Mouse (Mus musculus) MEL (cell line): ENCODE results near the gene Tigit. TPM values are rescaled to one million over a fixed set of nuclear protein-coding genes. Genes with fewer than 3 reads are reported as not detected.

ENCODE experiments used
- DNase-seq: peaks from one replicate; pipeline ENCODE4 v3.0.0; 2011; ENCODE audit warnings: low read depth, low spot score
- H3K27ac ChIP-seq: 2 replicates; pipeline ENCODE4 v1.5.1; 2012; ENCODE audit warnings: low read depth, mild to moderate bottlenecking, control low read depth, low read length, moderate library complexity; ENCODE audit not compliant: control insufficient read depth
- H3K27me3 ChIP-seq, 2 experiments: fragments of 150-350 bp in 1 of 2; sonication (generic) in 1 of 2; 2 replicates each; pipeline ENCODE4 v1.6.1; 2012; ENCODE audit warnings: low read length in 2 of 2, mild to moderate bottlenecking in 2 of 2, improper control_type of control experiment in 1 of 2, moderate library complexity in 1 of 2; ENCODE audit not compliant: insufficient read depth in 2 of 2, control insufficient read depth in 1 of 2
- H3K36me3 ChIP-seq, 2 experiments: 2 replicates each; pipeline ENCODE4 v1.6.1; 2012 to 2014; ENCODE audit warnings: low read length in 2 of 2, improper control_type of control experiment in 1 of 2, inconsistent platforms in 1 of 2, mild to moderate bottlenecking in 1 of 2; ENCODE audit not compliant: insufficient read depth in 2 of 2, control insufficient read depth in 1 of 2
- H3K4me1 ChIP-seq, 2 experiments: fragments of 150-350 bp in 1 of 2; sonication (generic) in 1 of 2; 2 replicates each; pipeline ENCODE4 v1.6.1; 2012; ENCODE audit warnings: low read length in 2 of 2, improper control_type of control experiment in 1 of 2, mild to moderate bottlenecking in 1 of 2; ENCODE audit not compliant: insufficient read depth in 2 of 2, control insufficient read depth in 1 of 2
- H3K4me3 ChIP-seq, 2 experiments: fragments of 150-350 bp in 1 of 2; sonication (generic) in 1 of 2; 2 replicates each; pipeline ENCODE4 v1.5.1; 2012; ENCODE audit warnings: low read depth in 2 of 2, low read length in 2 of 2, mild to moderate bottlenecking in 2 of 2, moderate library complexity in 2 of 2, control low read depth in 1 of 2, improper control_type of control experiment in 1 of 2; ENCODE audit not compliant: control insufficient read depth in 1 of 2, insufficient read depth in 1 of 2
- H3K79me2 ChIP-seq: 2 replicates; pipeline ENCODE4 v1.6.1; 2012; ENCODE audit warnings: mild to moderate bottlenecking, low read length, moderate library complexity; ENCODE audit not compliant: control insufficient read depth, poor library complexity, insufficient read depth
- H3K9ac ChIP-seq: 2 replicates; pipeline ENCODE4 v1.6.1; 2012; ENCODE audit warnings: low read depth, mild to moderate bottlenecking, control low read depth, low read length, moderate library complexity; ENCODE audit not compliant: control insufficient read depth, poor library complexity, severe bottlenecking
- H3K9me3 ChIP-seq: fragments of 150-350 bp; sonication (generic); replicated peaks from 2 replicates; pipeline ENCODE4 v1.6.1; 2012; ENCODE audit warnings: mild to moderate bottlenecking, low read length, improper control_type of control experiment, moderate library complexity; ENCODE audit not compliant: insufficient read depth
- BHLHE40 ChIP-seq: IDR thresholded peaks from 2 replicates; pipeline ENCODE4 v1.6.1; 2012; ENCODE audit warnings: low read depth, mild to moderate bottlenecking, inconsistent platforms, low read length, improper control_type of control experiment, borderline replicate concordance
- ELF1 ChIP-seq: IDR thresholded peaks from 2 replicates; pipeline ENCODE4 v1.6.1; 2014; ENCODE audit warnings: low read depth, mild to moderate bottlenecking, inconsistent platforms, low read length, improper control_type of control experiment, moderate library complexity
- EP300 ChIP-seq, 2 experiments: IDR thresholded peaks; 2 replicates each; pipeline ENCODE4 v1.6.1; 2011; ENCODE audit warnings: improper control_type of control experiment in 2 of 2, low read length in 2 of 2, low read depth in 1 of 2, mild to moderate bottlenecking in 1 of 2
- ETS1 ChIP-seq: IDR thresholded peaks from 2 replicates; pipeline ENCODE4 v1.6.1; 2012; ENCODE audit warnings: low read depth, mild to moderate bottlenecking, inconsistent platforms, low read length, improper control_type of control experiment, moderate library complexity
- GABPA ChIP-seq: IDR thresholded peaks from 2 replicates; pipeline ENCODE4 v1.6.1; 2012; ENCODE audit warnings: low read depth, mild to moderate bottlenecking, inconsistent platforms, low read length, improper control_type of control experiment, moderate library complexity
- GATA1 ChIP-seq: IDR thresholded peaks from 2 replicates; pipeline ENCODE4 v1.6.1; 2011; ENCODE audit warnings: low read depth, low read length, improper control_type of control experiment
- HCFC1 ChIP-seq: IDR thresholded peaks from 2 replicates; pipeline ENCODE4 v1.6.1; 2012; ENCODE audit warnings: low read depth, mild to moderate bottlenecking, inconsistent platforms, low read length, improper control_type of control experiment, moderate library complexity
- KAT2A ChIP-seq: conservative IDR thresholded peaks from 2 replicates; pipeline ENCODE4 v1.6.1; 2012; ENCODE audit warnings: low read depth, low read length, improper control_type of control experiment, inconsistent platforms
- MAFK ChIP-seq: IDR thresholded peaks from 2 replicates; pipeline ENCODE4 v1.6.1; 2011; ENCODE audit warnings: low read depth, mild to moderate bottlenecking, low read length, improper control_type of control experiment, borderline replicate concordance
- MAZ ChIP-seq: IDR thresholded peaks from 2 replicates; pipeline ENCODE4 v1.6.1; 2012; ENCODE audit warnings: low read depth, mild to moderate bottlenecking, inconsistent platforms, low read length, improper control_type of control experiment
- MEF2A ChIP-seq: IDR thresholded peaks from 2 replicates; pipeline ENCODE4 v1.6.1; 2014; ENCODE audit warnings: low read depth, mild to moderate bottlenecking, inconsistent platforms, low read length, improper control_type of control experiment; ENCODE audit not compliant: poor library complexity, insufficient replicate concordance, severe bottlenecking; ENCODE audit errors: extremely low read depth
- MYC ChIP-seq: IDR thresholded peaks from 2 replicates; pipeline ENCODE4 v1.6.1; 2011; ENCODE audit warnings: low read depth, mild to moderate bottlenecking, low read length, improper control_type of control experiment, moderate library complexity
- POLR2AphosphoS2 ChIP-seq: IDR thresholded peaks from 2 replicates; pipeline ENCODE4 v1.6.1; 2011; ENCODE audit warnings: low read length, improper control_type of control experiment
- POLR2AphosphoS5 ChIP-seq: IDR thresholded peaks from 2 replicates; pipeline ENCODE4 v1.6.1; 2012; ENCODE audit warnings: low read depth, borderline replicate concordance, mild to moderate bottlenecking, inconsistent platforms, low read length, moderate library complexity, mixed read lengths
- RCOR1 ChIP-seq: IDR thresholded peaks from 2 replicates; pipeline ENCODE4 v1.6.1; 2012; ENCODE audit warnings: low read depth, mild to moderate bottlenecking, inconsistent platforms, low read length, improper control_type of control experiment
- SIN3A ChIP-seq: IDR thresholded peaks from 2 replicates; pipeline ENCODE4 v1.6.1; 2012; ENCODE audit warnings: low read length, improper control_type of control experiment, inconsistent platforms
- TBP ChIP-seq: IDR thresholded peaks from 2 replicates; pipeline ENCODE4 v1.8.0; 2011; ENCODE audit warnings: low read depth, low read length, improper control_type of control experiment
- UBTF ChIP-seq: IDR thresholded peaks from 2 replicates; pipeline ENCODE4 v1.6.1; 2012; ENCODE audit warnings: low read depth, mild to moderate bottlenecking, inconsistent platforms, low read length, improper control_type of control experiment, moderate library complexity, borderline replicate concordance; ENCODE audit not compliant: insufficient read depth
- ZC3H11A ChIP-seq: IDR thresholded peaks from 2 replicates; pipeline ENCODE4 v1.6.1; 2012; ENCODE audit warnings: low read depth, mild to moderate bottlenecking, inconsistent platforms, low read length, improper control_type of control experiment
- ZNF384 ChIP-seq: IDR thresholded peaks from 2 replicates; pipeline ENCODE4 v1.6.1; 2012; ENCODE audit warnings: low read depth, mild to moderate bottlenecking, inconsistent platforms, low read length, improper control_type of control experiment
- polyA plus RNA-seq, 2 experiments: library from polyadenylated mRNA; stranded (reverse) in 1 of 2; unstranded in 1 of 2; fragments of >175 nt in 1 of 2; fragments of >200 nt in 1 of 2; gene quantifications; 2 replicates each; pipeline versions ENCODE4 v1.2.1 to v1.2.4; 2012; ENCODE audit warnings: low replicate concordance in 2 of 2, low read depth in 1 of 2; ENCODE audit not compliant: insufficient read length in 2 of 2, insufficient read depth in 1 of 2, missing spikeins in 1 of 2
- total RNA-seq: library from RNA; depleted of rRNA; stranded (reverse); fragments of 300-350 nt; gene quantifications from 2 replicates; pipeline ENCODE4 v1.2.3, GENCODE M21; 2012

Gene Tigit
- total and polyA plus RNA-seq, 3 experiments, result 0.39 to 7.5 TPM; not detected in 1

DNA sequence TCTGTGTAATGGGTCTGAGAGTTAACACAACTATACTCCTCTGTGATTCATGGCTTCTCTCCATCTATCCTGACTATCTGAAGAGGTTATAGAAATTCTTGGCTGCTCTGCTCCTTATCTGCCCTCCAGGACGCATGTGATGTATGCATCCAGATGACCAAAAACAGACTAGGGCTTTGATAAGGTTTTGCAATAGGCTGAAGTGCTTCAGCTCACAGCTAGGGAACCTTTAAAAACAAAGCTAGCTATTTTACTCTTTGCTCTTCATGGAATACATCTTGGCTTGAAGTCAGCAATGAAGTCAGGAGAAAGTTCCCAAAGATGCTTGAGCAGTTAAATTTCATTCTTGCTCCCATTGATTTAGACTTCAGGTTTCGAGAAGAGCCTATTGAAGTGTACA lies 32.2 kb downstream of the Tigit start:
- Histone ChIP-seq H3K4me1 (peaks cover 0 to 9% of the 10 kb centered on the region in 2 experiments; a peak in 2 of 4 replicates), H3K79me2 (no peaks in the 10 kb centered on the region), H3K27me3 (no peaks in the 10 kb centered on the region; a peak in 1 of 4 replicates), H3K9ac (no peak overlapping the region), H3K27ac (no peak overlapping the region), H3K4me3 (no peak overlapping the region), H3K9me3 (no peaks in the 10 kb centered on the region), H3K36me3 (peaks cover 0 to 2% of the 10 kb centered on the region in 2 experiments; a peak in 2 of 4 replicates)
- TF ChIP-seq EP300 (IDR thresholded peaks at IDR 0.05; ENCODE audit: low read depth in 1 of 2, low read length in 2 of 2), result no peak
- no peak for TF ChIP-seq ZNF384
- TF ChIP-seq POLR2AphosphoS2, result no peak
- no peak for TF ChIP-seq RCOR1
- TF ChIP-seq HCFC1, result no peak
- TF ChIP-seq GATA1, result no peak
- no peak for TF ChIP-seq GABPA
- TF ChIP-seq POLR2AphosphoS5, result no peak
- no peak for TF ChIP-seq MEF2A
- no peak for TF ChIP-seq UBTF
- no peak for TF ChIP-seq KAT2A
- TF ChIP-seq ETS1, result no peak
- no peak for TF ChIP-seq MAFK
- no peak for TF ChIP-seq TBP
- TF ChIP-seq MAZ, result no peak
- TF ChIP-seq BHLHE40, result no peak
- no peak for TF ChIP-seq ZC3H11A
- no peak for DNase-seq

DNA sequence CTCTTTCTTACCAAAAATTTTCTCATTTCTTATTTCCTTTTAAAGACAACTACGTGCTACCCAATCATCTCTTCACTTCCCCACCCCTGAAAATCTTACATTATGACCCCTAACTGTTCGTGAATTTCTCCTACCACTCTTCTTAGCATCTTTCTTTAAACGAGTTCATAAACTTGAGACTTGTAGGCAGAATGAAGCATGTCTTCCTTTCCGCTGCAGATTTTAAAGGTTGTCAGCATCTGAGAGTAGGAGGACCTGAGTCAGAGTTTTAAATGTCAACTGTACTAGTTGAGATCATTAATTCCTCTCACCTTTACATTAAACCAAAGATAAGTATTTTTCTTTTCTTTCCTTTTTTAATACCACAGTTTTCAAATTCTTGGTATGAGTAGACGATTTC lies 35.3 kb downstream of the Tigit start:
- TF ChIP-seq MEF2A (no peak), SIN3A (no peak), MYC (no peak), ELF1 (no peak), GATA1 (no peak)
- H3K36me3 ChIP-seq, result no peaks in the 10 kb centered on the region
- peaks cover 0 to 3% of the 10 kb centered on the region in 2 experiments; a peak in 1 of 4 replicates for H3K4me1 ChIP-seq
- H3K9me3 ChIP-seq, result no peaks in the 10 kb centered on the region
- DNase-seq, result no peak
- no peak overlapping the region for H3K4me3 ChIP-seq
- H3K9ac ChIP-seq, result no peak overlapping the region
- H3K27me3 ChIP-seq, result no peaks in the 10 kb centered on the region
- no peak overlapping the region for H3K27ac ChIP-seq
- no peaks in the 10 kb centered on the region for H3K79me2 ChIP-seq
